Mouse (Mus musculus) frontal cortex, postnatal 25 days (tissue): ENCODE results near the gene Scn1a.

Experiments used
- DNase-seq, 2 experiments: peaks; one replicate each; pipeline ENCODE4 v3.0.0; 2022; ENCODE audit warnings: low spot score in 2 of 2

The Scn1a gene

DNA sequence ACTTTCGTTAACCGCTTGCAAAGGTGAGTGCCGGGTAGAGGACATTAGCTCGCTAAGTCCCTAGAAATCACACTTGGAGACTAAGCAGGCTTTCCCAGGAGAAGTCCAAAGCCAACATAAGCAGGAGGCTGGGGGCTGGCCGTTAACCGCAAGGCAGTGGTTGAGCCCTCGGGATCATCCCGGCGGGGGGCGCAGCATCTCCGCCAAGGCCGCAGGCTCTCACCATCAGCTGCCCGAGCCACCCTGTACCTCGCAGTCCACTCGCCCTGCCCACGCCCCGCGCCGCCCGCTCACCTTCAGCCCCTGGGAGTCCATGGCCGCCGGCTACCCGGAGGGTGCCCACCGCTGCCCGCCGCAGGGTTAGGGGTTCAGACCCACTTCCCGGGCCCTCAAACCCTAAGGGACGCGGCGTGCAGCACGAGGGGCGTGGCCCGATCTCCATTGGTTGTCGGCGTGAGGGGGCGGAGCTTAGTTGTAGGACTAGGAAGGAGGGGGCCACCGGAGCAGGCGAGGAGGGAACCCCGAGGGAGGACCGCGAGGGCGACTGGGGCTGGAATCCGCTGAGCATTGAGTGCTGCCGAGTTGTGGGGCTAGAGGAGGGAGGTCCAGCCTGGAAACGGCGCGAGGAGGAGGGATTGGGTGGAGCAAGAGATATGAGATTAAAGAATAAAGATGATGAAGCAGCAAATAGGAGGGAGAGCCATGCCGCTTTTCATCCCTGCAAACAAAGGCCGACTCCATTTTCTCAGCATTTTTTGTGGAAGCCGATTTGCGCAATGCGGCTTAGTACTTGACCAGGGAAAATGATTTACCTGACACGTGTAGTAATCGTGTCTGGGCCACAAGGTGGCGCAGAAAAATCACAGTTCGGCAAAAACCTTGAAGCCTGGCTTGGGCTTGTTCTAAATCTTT lies 184.2 kb downstream of the Scn1a start, which contains the start of gene Ttc21b:
Gene Ttc21b, minus strand, starts transcription at position 398 of the 912 bp plus-strand sequence.
- DNase-seq = peak; percentile 86 to 92

DNA sequence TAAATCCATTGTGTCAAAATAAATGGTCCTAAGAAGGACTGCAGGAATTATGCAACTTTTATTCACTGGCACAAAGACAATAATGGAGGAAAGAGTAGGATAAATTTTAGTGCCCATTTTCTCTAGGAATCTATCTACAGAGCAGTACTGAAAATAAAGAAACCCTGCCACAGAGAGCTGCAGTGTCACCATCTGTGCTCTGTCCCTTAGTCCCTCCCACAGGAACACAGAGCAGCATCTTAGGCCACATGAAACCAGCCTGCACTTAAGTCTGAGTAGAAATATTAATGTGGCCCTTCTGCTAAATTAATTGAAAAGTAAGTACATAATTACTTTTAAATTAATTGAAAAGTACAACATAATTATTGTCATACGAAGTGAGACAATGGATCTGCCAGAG lies 196.6 kb downstream of the Scn1a start:
- no peak for DNase-seq

DNA sequence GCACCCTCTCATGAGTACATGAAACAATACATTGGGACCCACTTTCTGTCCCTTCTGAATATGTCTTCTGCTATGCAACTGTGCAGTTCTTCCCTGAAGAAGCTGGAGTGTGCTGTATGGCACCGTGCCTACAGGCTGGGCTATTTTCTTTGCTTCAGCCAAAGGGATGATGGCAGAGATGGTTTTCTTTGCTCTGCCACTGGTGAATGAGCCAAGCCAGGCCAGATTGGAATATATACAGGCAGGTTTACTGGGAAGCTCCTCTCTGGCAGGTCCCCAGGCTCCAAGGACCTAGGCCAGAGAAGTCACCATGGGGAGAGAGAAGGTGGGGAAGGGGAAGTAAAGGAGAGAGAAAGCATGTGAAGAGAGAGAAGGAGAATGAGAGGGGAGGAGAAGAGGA lies 200.3 kb downstream of the Scn1a start:
- DNase-seq = no peak

DNA sequence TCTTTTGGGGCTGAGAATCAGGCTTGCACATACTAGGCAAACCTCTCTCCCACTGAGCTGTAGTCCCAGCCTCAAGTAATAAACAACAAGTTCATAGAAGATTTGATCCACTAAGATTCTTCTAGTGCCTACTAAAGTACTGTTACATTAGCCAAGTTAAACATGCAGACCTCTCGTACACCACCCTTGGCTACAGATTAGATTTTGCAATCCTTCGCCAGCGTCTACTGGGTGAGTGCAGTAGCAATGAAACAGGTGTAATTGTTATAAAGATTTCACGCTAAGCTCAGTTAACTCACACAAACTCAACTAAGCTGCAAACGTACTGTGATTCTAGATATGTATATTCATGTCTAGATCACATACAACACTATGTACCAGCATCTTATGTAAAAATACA lies 201.8 kb downstream of the Scn1a start:
- no peak for DNase-seq

DNA sequence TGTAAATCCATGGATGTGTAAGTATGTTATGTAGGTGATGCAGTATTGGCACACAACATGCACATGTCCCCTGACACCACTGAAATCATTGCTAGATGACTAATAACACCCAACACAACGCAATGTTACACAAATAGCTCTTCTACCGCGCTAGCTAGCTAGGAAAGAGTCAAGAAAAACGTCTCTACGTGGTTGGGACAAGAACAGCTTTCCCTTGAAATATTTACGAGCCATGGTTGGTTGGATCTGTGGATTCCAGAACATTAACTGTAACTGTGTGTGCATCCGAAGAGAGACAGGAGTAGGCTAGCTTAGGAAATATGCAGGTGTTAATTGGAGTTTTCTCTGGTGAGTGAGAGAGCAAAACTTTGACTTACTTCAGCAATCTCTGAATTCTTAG lies 219.7 kb downstream of the Scn1a start:
- DNase-seq = no peak
